7 mouse cellular contexts compared by ENCODE assay signal in the genomic region with DNA sequence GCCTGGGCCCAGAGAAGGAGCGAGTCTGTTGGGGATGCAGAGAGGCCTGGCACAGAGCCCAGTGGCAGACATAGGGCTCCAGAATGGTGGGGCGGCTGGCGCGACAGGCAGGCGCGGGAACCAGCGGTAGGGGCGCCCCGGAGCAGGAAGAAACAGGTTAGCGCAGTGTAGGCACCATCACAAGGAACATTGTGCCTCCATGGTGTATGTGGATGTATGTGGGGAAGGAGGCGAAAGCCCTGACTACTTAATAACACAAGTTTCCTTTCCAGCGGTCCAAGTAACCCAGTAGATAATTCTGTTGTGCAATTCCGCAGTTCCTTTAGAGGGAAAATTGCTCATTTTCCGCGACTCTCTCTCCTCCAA. TPM values are rescaled to one million over a fixed set of nuclear protein-coding genes. Genes with fewer than 3 reads are reported as not detected.
A peak's percentile ranks its signal among the peaks of the same experiment; 100 is the strongest.
DNase-seq lines count a peak whose midpoint lies in the region; ATAC-seq and TF ChIP-seq lines count a peak whose summit lies in the region.
"Not testable (repeated sequence)": the region's sequence is repeated elsewhere in the genome, so short reads cannot be mapped to it uniquely, and the experiment has no call there.

No protein-coding gene starts in this region.

- under 1% methylated on average over 14 of the region's 15 CpGs for WGBS in heart, embryonic 11.5 days (ENCODE audit: insufficient replicate concordance)
- WGBS in intestine, embryonic 14.5 days, result 0% methylated on average over 14 of the region's 15 CpGs
- under 1% methylated on average over 15 of the region's 15 CpGs for WGBS in liver, adult 2 months
- 0% methylated on average over 14 of the region's 15 CpGs for WGBS in midbrain, embryonic 10.5 days

- peak; percentile 90 for ATAC-seq in heart, embryonic 11.5 days (replicated peaks; ENCODE audit: insufficient number of reproducible peaks, low FRiP score, low TSS enrichment)
- peak; percentile 94 for ATAC-seq in intestine, embryonic 14.5 days (replicated peaks; ENCODE audit: low FRiP score, low TSS enrichment, low read depth)

- H3K36me3 ChIP-seq in heart, embryonic 11.5 days (ENCODE audit: control insufficient read depth, insufficient read depth, low read length); intestine, embryonic 14.5 days (ENCODE audit: control insufficient read depth, insufficient read depth, low read length); liver, adult 2 months (ENCODE audit: control insufficient read depth, insufficient read depth, low read length): not testable (repeated sequence)
- peaks cover 17% of the 10 kb centered on the region for H3K36me3 ChIP-seq in midbrain, embryonic 10.5 days

- not testable (repeated sequence) for H3K79me2 ChIP-seq in liver, adult 2 months (ENCODE audit: control insufficient read depth, insufficient read depth, low read length)

- TF ChIP-seq CTCF in embryonic fibroblast, embryonic 13.5 days (IDR thresholded peaks at IDR 0.05; ENCODE audit: borderline replicate concordance, insufficient read depth, low read length), result not testable (repeated sequence)
- peak; percentile 23; the same call in 1 of the 2 replicates for TF ChIP-seq CTCF in liver, adult 2 months (IDR thresholded peaks at IDR 0.05; ENCODE audit: low read depth, low read length)

- H3K4me2 ChIP-seq in heart, embryonic 11.5 days, result peak overlapping the region; percentile 66
- peak overlapping the region; percentile 60 for H3K4me2 ChIP-seq in intestine, embryonic 14.5 days (ENCODE audit: low read length)

- H3K27ac ChIP-seq in embryonic fibroblast, embryonic 13.5 days (ENCODE audit: insufficient read depth, low read length), result peak overlapping the region; percentile 88
- peak overlapping the region; percentile 85 for H3K27ac ChIP-seq in heart, embryonic 11.5 days (ENCODE audit: low read depth, low read length)
- H3K27ac ChIP-seq in intestine, embryonic 14.5 days (ENCODE audit: low read depth), result peak overlapping the region; percentile 78
- peak overlapping the region; percentile 94 for H3K27ac ChIP-seq in liver, adult 2 months (replicated peaks; ENCODE audit: insufficient read depth, low read depth, low read length)
- H3K27ac ChIP-seq in midbrain, embryonic 10.5 days (replicated peaks), result peak overlapping the region; percentile 88

- H3K4me1 ChIP-seq in embryonic fibroblast, embryonic 13.5 days (ENCODE audit: control insufficient read depth, insufficient read depth, low read length); heart, embryonic 11.5 days (ENCODE audit: control insufficient read depth, insufficient read depth, low read length); intestine, embryonic 14.5 days (replicated peaks; ENCODE audit: control insufficient read depth, insufficient read depth, low read length); liver, adult 2 months (ENCODE audit: control insufficient read depth, insufficient read depth, low read length): not testable (repeated sequence)
- H3K4me1 ChIP-seq in midbrain, embryonic 10.5 days, result peaks cover 12% of the 10 kb centered on the region

- not testable (repeated sequence) for TF ChIP-seq POLR2A in embryonic fibroblast, embryonic 13.5 days (IDR thresholded peaks at IDR 0.05; ENCODE audit: low read depth, low read length); liver, adult 2 months (IDR thresholded peaks at IDR 0.05; ENCODE audit: extremely low read depth, insufficient read depth, low read length)

- not testable (repeated sequence) for H3K27me3 ChIP-seq in heart, embryonic 11.5 days (ENCODE audit: control insufficient read depth, insufficient read depth, low read length); intestine, embryonic 14.5 days (replicated peaks; ENCODE audit: control insufficient read depth, insufficient read depth, low read length); liver, adult 2 months (ENCODE audit: control insufficient read depth, insufficient read depth, low read length); midbrain, embryonic 10.5 days (ENCODE audit: low read depth, poor library complexity, severe bottlenecking)

- peak overlapping the region; percentile 71 for H3K9ac ChIP-seq in heart, embryonic 11.5 days (ENCODE audit: low read depth, low read length)
- peak overlapping the region; percentile 58 for H3K9ac ChIP-seq in intestine, embryonic 14.5 days (ENCODE audit: low read length)
- H3K9ac ChIP-seq in liver, adult 2 months (ENCODE audit: low read depth, low read length), result peak overlapping the region; percentile 70

- H3K4me3 ChIP-seq in embryonic fibroblast, embryonic 13.5 days (ENCODE audit: insufficient read depth, low read length), result peak overlapping the region; percentile 80
- peak overlapping the region; percentile 52 for H3K4me3 ChIP-seq in heart, embryonic 11.5 days (ENCODE audit: low read depth, low read length)
- peak overlapping the region; percentile 56 for H3K4me3 ChIP-seq in intestine, embryonic 14.5 days (ENCODE audit: low read depth, low read length)
- H3K4me3 ChIP-seq in liver, adult 2 months (ENCODE audit: insufficient read depth, low read depth, low read length), result peak overlapping the region; percentile 67
- H3K4me3 ChIP-seq in midbrain, embryonic 10.5 days, result peak overlapping the region; percentile 59

- not testable (repeated sequence) for H3K9me3 ChIP-seq in heart, embryonic 11.5 days (replicated peaks; ENCODE audit: control insufficient read depth, low read length); intestine, embryonic 14.5 days (ENCODE audit: control insufficient read depth, low read length); midbrain, embryonic 10.5 days (replicated peaks)

- peak; percentile 60 for DNase-seq in adipocyte (ENCODE audit: low spot score)
- not testable (repeated sequence) for DNase-seq in intestine, embryonic 14.5 days (ENCODE audit: low spot score); midbrain, embryonic 10.5 days (ENCODE audit: low spot score)
- DNase-seq in liver, adult 2 months (ENCODE audit: extremely low read depth, low read depth, low spot score), result peak; percentile 46
- DNase-seq in retina, embryonic 14.5 days (ENCODE audit: low spot score), result peak; percentile 65

RNA-seq across cellular contexts. Expression of a gene that starts 0.3 kb away (rescaled TPM):
- polyA plus RNA-seq in embryonic fibroblast, embryonic 13.5 days (2011; ENCODE audit: insufficient read length, low read depth, missing spikeins), result 22.3 and 51.1 TPM in 2 replicates
- not detected in 2 replicates for polyA plus RNA-seq in heart, embryonic 11.5 days (2014; fragmentation: Nextera tagmentation; extraction: Ambion mirVana)
- polyA plus RNA-seq in intestine, embryonic 14.5 days (2014; fragmentation: Nextera tagmentation; extraction: Ambion mirVana), result not detected in 2 replicates
- 51.7 and 94.7 TPM in 2 replicates for total RNA-seq in liver, adult 2 months (2014; rRNA removed)
- 45.7 and 80.3 TPM in 2 replicates for polyA plus RNA-seq in liver, adult 2 months (2012; rRNA removed)
- not detected in 2 replicates for polyA plus RNA-seq in midbrain, embryonic 10.5 days (2016; fragmentation: Nextera tagmentation; extraction: Ambion mirVana)

RNA-seq across cellular contexts. Expression of a gene that starts 11.1 kb away (rescaled TPM):
- 0.49 and 0.70 TPM in 2 replicates for polyA plus RNA-seq in embryonic fibroblast, embryonic 13.5 days (2011; ENCODE audit: insufficient read length, low read depth, missing spikeins)
- polyA plus RNA-seq in heart, embryonic 11.5 days (2014; fragmentation: Nextera tagmentation; extraction: Ambion mirVana), result 0.47 and 0.61 TPM in 2 replicates
- 0.93 and 1.1 TPM in 2 replicates for polyA plus RNA-seq in intestine, embryonic 14.5 days (2014; fragmentation: Nextera tagmentation; extraction: Ambion mirVana)
- 0.81 and 1.1 TPM in 2 replicates for total RNA-seq in liver, adult 2 months (2014; rRNA removed)
- polyA plus RNA-seq in liver, adult 2 months (2012; rRNA removed), result 0.16 TPM in 1 of 2 replicates, not detected in the other
- 0.15 and 0.78 TPM in 2 replicates for polyA plus RNA-seq in midbrain, embryonic 10.5 days (2016; fragmentation: Nextera tagmentation; extraction: Ambion mirVana)

RNA-seq across cellular contexts. Expression of a gene that starts 13.8 kb away (rescaled TPM):
- polyA plus RNA-seq in embryonic fibroblast, embryonic 13.5 days (2011; ENCODE audit: insufficient read length, low read depth, missing spikeins), result 64.5 and 79.4 TPM in 2 replicates
- polyA plus RNA-seq in heart, embryonic 11.5 days (2014; fragmentation: Nextera tagmentation; extraction: Ambion mirVana), result 46.6 and 49.6 TPM in 2 replicates
- polyA plus RNA-seq in intestine, embryonic 14.5 days (2014; fragmentation: Nextera tagmentation; extraction: Ambion mirVana), result 75.2 TPM in 2 replicates
- 102 and 111 TPM in 2 replicates for total RNA-seq in liver, adult 2 months (2014; rRNA removed)
- 83.1 and 97.7 TPM in 2 replicates for polyA plus RNA-seq in liver, adult 2 months (2012; rRNA removed)
- polyA plus RNA-seq in midbrain, embryonic 10.5 days (2016; fragmentation: Nextera tagmentation; extraction: Ambion mirVana), result 73.9 and 85.1 TPM in 2 replicates

RNA-seq across cellular contexts. Expression of a gene that starts 14.0 kb away (rescaled TPM):
- 66.4 and 69.5 TPM in 2 replicates for polyA plus RNA-seq in embryonic fibroblast, embryonic 13.5 days (2011; ENCODE audit: insufficient read length, low read depth, missing spikeins)
- 30.3 and 33.6 TPM in 2 replicates for polyA plus RNA-seq in heart, embryonic 11.5 days (2014; fragmentation: Nextera tagmentation; extraction: Ambion mirVana)
- polyA plus RNA-seq in intestine, embryonic 14.5 days (2014; fragmentation: Nextera tagmentation; extraction: Ambion mirVana), result 55.8 and 56.9 TPM in 2 replicates
- total RNA-seq in liver, adult 2 months (2014; rRNA removed), result 11.9 and 18.7 TPM in 2 replicates
- polyA plus RNA-seq in liver, adult 2 months (2012; rRNA removed), result 40.5 and 43.6 TPM in 2 replicates
- polyA plus RNA-seq in midbrain, embryonic 10.5 days (2016; fragmentation: Nextera tagmentation; extraction: Ambion mirVana), result 50.4 and 55.6 TPM in 2 replicates

RNA-seq across cellular contexts. Expression of a gene that starts 19.9 kb away (rescaled TPM):
- 62.4 and 68.1 TPM in 2 replicates for polyA plus RNA-seq in embryonic fibroblast, embryonic 13.5 days (2011; ENCODE audit: insufficient read length, low read depth, missing spikeins)
- polyA plus RNA-seq in heart, embryonic 11.5 days (2014; fragmentation: Nextera tagmentation; extraction: Ambion mirVana), result 177 and 188 TPM in 2 replicates
- polyA plus RNA-seq in intestine, embryonic 14.5 days (2014; fragmentation: Nextera tagmentation; extraction: Ambion mirVana), result 291 and 302 TPM in 2 replicates
- 27.8 and 33.6 TPM in 2 replicates for total RNA-seq in liver, adult 2 months (2014; rRNA removed)
- 27.1 and 28.4 TPM in 2 replicates for polyA plus RNA-seq in liver, adult 2 months (2012; rRNA removed)
- 412 and 447 TPM in 2 replicates for polyA plus RNA-seq in midbrain, embryonic 10.5 days (2016; fragmentation: Nextera tagmentation; extraction: Ambion mirVana)

Comparison
In these comparisons a context has a peak if more than half of its experiments do, and no peak if none do; other contexts are left out.
1. RNA of a gene that starts 0.3 kb away (polyA plus RNA-seq): 45.7 to 80.3 TPM in liver, adult 2 months and 22.3 to 51.1 TPM in embryonic fibroblast, embryonic 13.5 days; not detected in heart, embryonic 11.5 days, not detected in intestine, embryonic 14.5 days and not detected in midbrain, embryonic 10.5 days; every median in the first group is over 10 times any median in the second.
2. Peak in every context shown above with its lines, with median percentiles within 50 percentile points of each other: H3K27ac ChIP-seq, H3K4me3 ChIP-seq and H3K9ac ChIP-seq.